Mouse (Mus musculus) R1 (cell line): ENCODE results near the gene Krba1.

Experiments
- DNase-seq: peaks from one replicate; pipeline ENCODE4 v3.0.0-alpha.2; 2018; ENCODE audit warnings: low read depth, low spot score

The Krba1 gene

GRCm38 (mm10) chr6:48424074-48424473, 28.7 kb downstream of the Krba1 start:
- peak; percentile 50 for DNase-seq

DNA sequence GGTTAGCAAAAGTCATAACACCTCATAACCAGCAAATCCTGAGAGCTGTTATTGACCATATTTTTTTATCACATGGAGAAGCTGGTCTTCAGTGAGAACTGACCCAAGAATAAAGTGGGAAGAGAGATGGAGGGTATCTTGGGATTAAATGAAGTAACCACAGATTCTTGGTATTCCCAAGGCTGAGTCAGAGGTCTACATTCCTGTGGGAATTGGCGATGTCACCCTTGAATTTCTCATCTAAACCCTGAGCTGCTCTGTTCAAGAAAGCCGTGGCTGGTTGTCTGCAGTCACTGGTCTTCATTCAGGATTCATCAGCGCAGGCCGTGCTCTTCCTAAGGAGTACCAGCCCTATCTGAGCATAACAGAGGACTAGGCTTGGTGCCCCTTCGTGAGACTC, 31.6 kb downstream of the Krba1 start:
- no peak for DNase-seq

DNA sequence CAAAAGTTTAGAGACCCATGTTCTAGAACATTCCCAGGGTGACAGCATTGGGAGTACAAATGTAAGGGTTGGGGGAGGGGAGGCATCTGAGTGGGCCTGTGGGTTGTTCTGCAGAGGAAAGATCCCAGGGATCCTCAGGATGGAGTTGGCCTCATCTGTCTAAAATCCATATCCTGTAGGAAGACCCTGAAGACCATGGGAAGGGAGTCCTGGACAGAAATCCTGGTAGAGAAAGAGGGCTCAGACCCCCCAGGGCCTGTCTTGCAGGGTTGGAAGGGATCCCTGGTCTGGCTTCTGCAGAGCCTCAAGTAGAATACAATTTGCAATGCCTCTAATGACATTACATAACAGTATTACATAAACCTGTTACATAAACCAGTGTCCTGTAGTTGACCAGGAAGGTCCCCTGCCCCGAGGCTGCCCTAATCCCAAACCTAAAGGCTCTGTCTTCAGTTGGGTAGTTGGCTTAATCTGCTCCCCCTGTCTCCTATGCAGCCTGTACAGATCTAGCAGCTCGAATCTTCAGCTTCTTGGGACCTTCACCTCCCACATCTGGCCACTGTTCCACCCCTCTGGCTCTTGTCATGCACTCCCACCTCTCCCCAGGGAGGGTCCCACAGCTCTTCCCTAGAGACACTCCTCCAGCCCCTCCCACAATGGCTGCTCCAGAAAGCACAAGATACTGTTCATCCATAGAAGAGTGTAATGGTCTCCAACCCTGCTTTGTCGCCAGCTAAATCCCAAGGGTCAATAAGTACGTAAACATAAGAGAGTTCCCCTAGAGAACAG, 33.6 kb downstream of the Krba1 start:
- DNase-seq, result peak; percentile 21

DNA sequence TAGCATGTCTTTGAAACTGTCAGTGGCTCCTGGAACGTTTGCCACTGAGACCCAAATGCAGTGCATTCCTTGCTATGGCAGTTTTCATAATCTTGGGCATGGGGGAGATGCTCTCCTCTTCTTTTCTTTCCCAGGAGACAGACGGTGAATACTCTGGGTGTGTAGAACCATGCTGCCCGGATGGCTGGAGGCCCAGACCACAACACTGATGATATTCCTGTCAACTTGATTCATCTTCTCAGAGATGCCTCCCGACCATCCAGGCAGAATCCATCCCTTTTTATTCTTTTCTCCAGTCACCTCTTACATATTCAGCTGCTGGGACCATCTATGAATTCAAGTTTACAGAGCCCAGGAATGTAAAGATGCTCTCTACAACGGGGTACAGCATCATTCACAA, 35.4 kb downstream of the Krba1 start:
- DNase-seq, result no peak

DNA sequence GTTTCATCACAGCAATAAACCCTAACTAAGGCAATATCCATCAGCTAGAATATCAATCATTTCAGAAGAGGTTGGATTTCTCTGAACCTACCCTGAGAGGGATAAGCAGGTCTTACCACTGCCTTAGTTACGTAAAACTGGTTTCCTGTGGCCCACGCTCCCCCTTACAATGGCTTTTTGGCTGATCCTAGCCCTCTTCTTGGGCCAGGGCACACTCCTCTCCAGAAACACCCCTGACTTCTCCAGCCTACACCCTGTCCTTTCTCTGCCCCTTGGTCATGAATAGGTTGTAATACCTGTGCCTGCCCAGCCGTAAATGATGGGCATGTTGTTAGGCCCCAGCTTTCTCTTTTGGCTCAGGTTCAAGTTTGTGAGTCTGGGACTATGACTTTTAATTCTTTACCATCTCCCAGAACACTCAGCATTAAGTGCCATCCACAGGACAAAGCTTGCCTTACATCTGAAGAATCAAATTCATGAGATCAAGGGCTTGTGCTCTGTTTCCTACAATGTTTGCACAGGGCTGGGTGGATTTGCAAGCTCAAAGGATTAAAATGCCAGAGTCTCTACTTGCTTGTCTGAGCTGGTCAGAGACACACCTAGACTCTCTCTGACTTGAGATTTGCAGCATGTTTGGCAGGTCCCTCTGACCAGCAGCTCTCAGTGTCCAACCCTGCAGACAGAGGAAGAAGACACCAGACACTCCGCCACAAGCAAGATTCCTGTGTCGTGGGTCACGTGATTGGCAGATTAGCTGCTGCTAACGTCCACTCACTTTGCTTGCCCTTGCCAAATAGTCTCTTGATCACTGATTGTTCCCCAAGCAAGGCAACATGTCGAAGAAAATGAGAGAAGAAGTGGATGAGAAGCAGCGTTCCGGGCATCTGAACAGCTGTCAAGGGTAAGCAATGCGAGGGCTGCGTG, 37.8 kb downstream of the Krba1 start:
- DNase-seq, result no peak

DNA sequence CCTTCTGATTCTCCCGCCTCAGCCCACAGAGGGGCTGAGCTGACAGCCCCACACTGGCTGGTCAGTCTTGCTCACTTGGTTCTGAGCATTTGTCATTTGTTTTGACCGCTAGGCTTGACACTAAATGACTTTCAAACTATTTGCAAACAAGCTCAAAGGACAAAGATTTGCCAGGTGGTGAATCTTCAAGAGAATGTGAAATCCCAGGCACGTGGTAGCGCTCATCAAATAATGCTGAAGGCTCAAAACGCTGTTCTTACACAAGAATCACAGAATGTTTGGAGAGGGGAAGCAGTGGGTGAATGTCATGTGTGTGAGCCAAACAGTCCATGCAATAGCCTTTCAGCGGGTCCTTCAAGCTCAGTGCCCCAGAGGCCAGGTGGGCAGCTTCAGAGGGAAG, 39.3 kb downstream of the Krba1 start:
- DNase-seq, result no peak

- no peak for DNase-seq
These were observed 39.7 kb downstream of the Krba1 start for GRCm38 (mm10) chr6:48435111-48435510.

- DNase-seq, result no peak
These were observed 40.4 kb downstream of the Krba1 start for GRCm38 (mm10) chr6:48435706-48436349.

GRCm38 (mm10) chr6:48437679-48438376, 42.4 kb downstream of the Krba1 start:
- DNase-seq, result peak; percentile 81

DNA sequence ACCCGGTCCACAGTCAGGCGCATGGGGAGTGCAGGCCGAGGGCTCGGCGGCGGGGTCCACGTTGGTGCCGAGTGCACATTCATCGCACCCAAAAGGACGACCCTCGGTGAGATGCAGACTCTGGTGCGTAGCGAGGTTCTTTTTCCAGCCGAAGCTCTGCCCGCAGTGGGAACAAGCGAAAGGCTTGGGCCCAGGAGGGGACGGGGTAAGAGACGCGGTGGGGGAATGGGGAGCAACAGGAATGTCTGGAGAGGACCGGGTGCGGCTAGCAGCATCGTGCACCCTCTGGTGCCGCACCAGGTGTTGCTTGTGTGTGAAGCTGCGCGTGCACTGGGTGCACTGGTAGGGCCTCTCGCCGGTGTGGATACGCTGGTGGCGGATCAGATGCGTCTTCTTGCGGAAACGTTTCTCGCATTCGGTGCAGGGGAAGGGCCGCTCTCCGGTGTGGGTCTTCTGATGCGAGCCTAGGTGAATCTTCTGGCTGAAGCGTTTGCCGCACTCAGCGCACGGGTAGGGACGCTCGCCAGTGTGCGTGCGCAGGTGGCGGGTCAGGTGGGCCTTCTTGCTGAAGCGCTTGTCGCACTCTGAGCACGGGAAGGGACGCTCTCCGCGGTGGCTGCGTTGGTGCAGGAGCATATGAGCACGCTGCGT, 43.2 kb downstream of the Krba1 start:
- peak; percentile 83 for DNase-seq

- no peak for DNase-seq
These were observed 44.3 kb downstream of the Krba1 start for GRCm38 (mm10) chr6:48439654-48440053.

GRCm38 (mm10) chr6:48440306-48441014, 45.1 kb downstream of the Krba1 start:
- no peak for DNase-seq

DNA sequence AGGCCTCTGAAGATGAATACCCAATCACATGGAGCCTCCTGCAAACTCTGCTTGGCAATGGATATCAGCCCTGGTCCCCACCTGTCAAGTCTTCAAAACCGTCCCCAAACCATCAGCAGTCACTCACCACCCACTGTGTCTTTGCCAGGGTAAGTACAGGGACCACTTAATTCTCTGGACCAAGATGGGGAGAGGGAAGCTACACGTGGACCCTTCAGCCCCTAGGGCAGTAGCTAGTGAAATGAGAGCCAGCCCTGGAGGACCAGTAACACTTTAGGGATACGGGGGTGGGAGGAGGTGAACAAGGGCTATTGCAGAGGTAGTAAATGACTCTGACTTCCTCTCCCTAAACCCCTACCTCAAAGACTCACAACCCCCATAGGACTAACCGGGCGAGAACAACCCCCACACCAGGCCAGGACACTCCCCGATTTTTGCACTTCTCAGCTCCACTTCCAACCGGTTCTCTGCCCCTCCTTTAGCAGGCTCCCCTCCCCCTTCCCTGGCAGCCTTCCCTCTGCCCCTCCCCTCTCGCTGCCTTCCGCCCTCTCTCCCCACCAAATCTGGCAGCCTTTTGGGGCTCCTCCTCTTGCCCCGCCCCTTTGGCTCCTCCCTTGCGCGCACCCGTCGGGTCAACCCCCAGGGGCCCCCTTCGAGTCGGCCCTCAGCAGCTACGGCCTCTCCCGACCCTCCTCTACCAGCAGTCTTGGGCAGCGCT, 48.4 kb downstream of the Krba1 start:
- peak; percentile 97 for DNase-seq

DNA sequence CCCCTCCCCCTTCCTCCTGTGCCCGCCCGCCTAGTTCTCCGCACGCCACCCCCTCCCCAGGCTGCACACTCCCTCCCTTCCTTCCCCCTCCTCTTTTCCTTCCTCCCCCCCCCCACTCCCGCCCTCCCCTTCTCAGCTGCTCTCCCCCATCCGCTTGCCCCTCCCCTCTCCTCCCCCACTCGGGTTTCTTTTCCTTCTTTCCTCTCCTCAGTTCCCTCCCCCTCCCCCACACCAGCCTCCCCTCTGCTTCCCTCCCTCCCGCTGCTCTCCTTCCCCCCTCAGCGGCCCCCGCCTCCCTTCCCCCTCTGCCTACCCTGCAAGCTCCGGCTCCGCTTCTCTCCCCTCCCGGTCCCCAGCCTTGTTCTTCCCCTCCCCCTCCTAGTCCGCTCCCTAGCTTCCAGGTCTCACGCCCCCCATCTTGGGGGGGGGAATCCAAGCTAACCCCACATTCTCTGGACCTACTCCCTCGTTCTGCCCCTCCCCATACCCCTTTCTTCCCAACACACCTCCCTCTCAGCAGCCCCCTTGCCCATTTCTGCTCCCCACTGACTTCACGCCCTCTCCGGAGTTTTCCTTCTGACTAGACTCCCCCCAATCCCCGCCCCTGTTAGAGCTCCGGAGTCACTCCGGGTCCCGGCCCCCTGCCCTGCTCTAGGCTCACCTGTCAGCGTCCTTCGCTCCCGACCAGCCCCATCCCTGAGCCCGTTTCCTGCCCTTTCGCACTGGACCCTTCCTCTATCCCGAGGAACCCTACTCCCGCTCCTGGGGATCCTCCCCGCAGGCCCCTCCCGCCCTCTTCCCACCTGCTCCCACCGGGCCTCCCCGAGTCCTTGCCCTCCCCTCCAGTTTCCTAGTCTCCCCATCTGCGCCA, 49.2 kb downstream of the Krba1 start:
- DNase-seq, result peak; percentile 95

- peak; percentile 70 for DNase-seq
These were observed 50.1 kb downstream of the Krba1 start, which contains the start of gene Zfp467 for GRCm38 (mm10) chr6:48445181-48446101. Gene Zfp467 (minus strand): TSS chr6:48445825.

DNA sequence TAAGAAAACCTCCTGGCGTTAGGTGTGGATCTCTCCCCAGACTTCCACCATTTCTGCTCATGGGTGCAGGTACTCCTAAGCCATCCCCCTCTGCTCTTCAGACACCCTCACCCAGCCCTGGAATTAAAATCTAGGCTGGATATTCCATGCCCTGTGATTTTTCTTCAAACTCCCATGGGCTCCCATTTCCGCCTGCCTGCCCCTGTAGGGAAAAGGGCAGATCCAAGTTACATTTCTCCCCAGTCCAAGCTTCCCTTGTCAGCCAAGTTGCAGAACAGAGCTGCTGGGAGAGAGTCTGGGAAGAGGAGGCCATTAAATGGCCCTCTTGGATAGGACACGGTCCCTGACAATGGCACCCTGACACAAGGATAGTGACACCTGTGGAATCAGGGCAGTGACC, 50.9 kb downstream of the Krba1 start:
- no peak for DNase-seq

DNA sequence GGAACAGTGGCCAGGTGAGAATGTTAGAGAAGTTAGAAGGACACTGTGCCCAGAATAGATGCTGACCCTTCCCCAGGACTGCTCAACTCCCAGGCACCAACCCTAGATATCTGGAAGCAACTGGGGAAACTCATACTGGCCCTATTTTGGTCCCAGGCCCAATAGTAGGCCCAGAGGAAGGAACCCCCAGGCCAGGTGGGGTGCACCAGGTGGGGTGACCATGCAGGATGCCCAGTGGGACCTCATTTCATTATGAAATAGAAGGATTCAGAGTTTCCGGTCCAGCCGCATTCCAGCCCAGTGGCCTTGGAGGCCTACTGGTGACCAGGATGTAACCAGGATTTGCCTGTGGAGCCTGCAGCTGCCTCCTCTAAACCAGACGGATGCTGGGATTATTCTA, 51.5 kb downstream of the Krba1 start:
- no peak for DNase-seq

DNA sequence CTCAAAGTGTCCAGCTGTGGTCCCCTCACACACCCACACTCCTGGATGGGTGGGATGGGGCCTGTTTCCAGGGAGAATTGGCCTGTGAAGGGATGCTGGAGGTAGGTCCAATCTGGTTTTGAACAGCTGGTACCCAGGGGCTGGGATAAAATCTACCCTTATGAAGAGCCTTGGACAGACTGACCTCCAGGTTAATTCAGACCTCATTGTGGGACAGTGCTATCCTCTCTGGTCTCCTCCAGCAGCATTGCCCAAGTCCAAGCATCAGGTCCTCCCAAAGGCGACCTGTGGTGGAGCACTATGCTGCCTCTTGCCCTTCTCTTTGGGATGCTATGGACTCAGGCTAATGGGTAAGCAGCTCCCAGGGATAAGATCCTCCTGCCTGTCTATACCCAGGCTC, 52.5 kb downstream of the Krba1 start, which contains the start of gene Sspo:
Gene Sspo, plus strand, starts transcription at position 301 of the 400 bp plus-strand sequence.
- DNase-seq, result no peak
